Mouse (Mus musculus) heart, postnatal 14 days (tissue): ENCODE measurements around the gene Pced1b. TPM values are rescaled to one million over a fixed set of nuclear protein-coding genes. Genes with fewer than 3 reads are reported as not detected.

Source experiments
- DNase-seq, 2 experiments: peaks; one replicate each; pipeline ENCODE4 v3.0.0; 2021 to 2022
- intact Hi-C: fragments of 180-260 bp; cut with DNase I; formaldehyde crosslinking; loops from one replicate; pipeline ENCODE4 v1.15.1; 2025
- total RNA-seq, 2 experiments: library from RNA; stranded (reverse); gene quantifications; 2 replicates each; pipeline ENCODE4 v1.2.3; 2021

The Pced1b gene
- total RNA-seq, 2 experiments from 2014 or later: 5.5 to 6.2 TPM

GRCm38 (mm10) chr15:97324311-97324710 is 77.4 kb downstream of the Pced1b start:
- intact Hi-C loops: no loop called here
- DNase-seq: no peak

- peak; percentile 30 to 33 for DNase-seq
- intact Hi-C loops: no loop called here
Observed at GRCm38 (mm10) chr15:97327500-97328081, 80.7 kb downstream of the Pced1b start.

- intact Hi-C loops: no loop called here
Observed at GRCm38 (mm10) chr15:97332582-97332981, 85.7 kb downstream of the Pced1b start.

GRCm38 (mm10) chr15:97337636-97338352 is 90.9 kb downstream of the Pced1b start:
- no peak for DNase-seq
- intact Hi-C loops: no loop called here

More at GRCm38 (mm10) chr15:97332582-97332981, 85.7 kb downstream of the Pced1b start:
- DNase-seq: no peak

- intact Hi-C loops: no loop called here
- DNase-seq: no peak
Observed at GRCm38 (mm10) chr15:97338377-97339060, 91.6 kb downstream of the Pced1b start.

GRCm38 (mm10) chr15:97342336-97342735 is 95.4 kb downstream of the Pced1b start:
- intact Hi-C loops: no loop called here
- no peak for DNase-seq

- no peak for DNase-seq
Observed at GRCm38 (mm10) chr15:97342945-97343344, 96.0 kb downstream of the Pced1b start.

GRCm38 (mm10) chr15:97343921-97344320 is 97.0 kb downstream of the Pced1b start:
- intact Hi-C loops: no loop called here
- no peak for DNase-seq

More at GRCm38 (mm10) chr15:97342945-97343344, 96.0 kb downstream of the Pced1b start:
- intact Hi-C loops: no loop called here

GRCm38 (mm10) chr15:97345110-97345509 is 98.2 kb downstream of the Pced1b start:
- DNase-seq: no peak
- intact Hi-C loops: no loop called here

- no peak for DNase-seq
- intact Hi-C loops: no loop called here
Observed at GRCm38 (mm10) chr15:97345917-97346316, 99.0 kb downstream of the Pced1b start.

- intact Hi-C loops: no loop called here
Observed at GRCm38 (mm10) chr15:97346413-97346812, 99.5 kb downstream of the Pced1b start.

GRCm38 (mm10) chr15:97346897-97347296 is 100.0 kb downstream of the Pced1b start:
- DNase-seq: no peak
- intact Hi-C loops: no loop called here

More at GRCm38 (mm10) chr15:97346413-97346812, 99.5 kb downstream of the Pced1b start:
- no peak for DNase-seq

GRCm38 (mm10) chr15:97348566-97349315 is 101.8 kb downstream of the Pced1b start:
- DNase-seq: no peak
- intact Hi-C loops: no loop called here

- no peak for DNase-seq
- intact Hi-C loops: no loop called here
Observed at GRCm38 (mm10) chr15:97350528-97350927, 103.6 kb downstream of the Pced1b start.

GRCm38 (mm10) chr15:97351016-97351415 is 104.1 kb downstream of the Pced1b start:
- peak; percentile 35 to 38 for DNase-seq
- intact Hi-C loops: no loop called here

- DNase-seq: no peak
- intact Hi-C loops: no loop called here
Observed at GRCm38 (mm10) chr15:97351681-97352080, 104.8 kb downstream of the Pced1b start.

GRCm38 (mm10) chr15:97355676-97356303 is 108.9 kb downstream of the Pced1b start:
- intact Hi-C loops: no loop called here
- DNase-seq: no peak

- intact Hi-C loops: no loop called here
- DNase-seq: no peak
Observed at GRCm38 (mm10) chr15:97357016-97357415, 110.1 kb downstream of the Pced1b start.

GRCm38 (mm10) chr15:97360842-97361770 is 114.2 kb downstream of the Pced1b start:
- intact Hi-C loops: no loop called here
- DNase-seq: peak in 1 of 2 experiments; percentile 9
